Mouse (Mus musculus) lung, adult 18-20 months (tissue): ENCODE data around the gene Fcer1g.

ENCODE experiments used
- DNase-seq, 2 experiments: peaks; one replicate each; pipeline ENCODE4 v3.0.0; 2022; ENCODE audit warnings: mixed read lengths in 2 of 2

Fcer1g gene

DNA sequence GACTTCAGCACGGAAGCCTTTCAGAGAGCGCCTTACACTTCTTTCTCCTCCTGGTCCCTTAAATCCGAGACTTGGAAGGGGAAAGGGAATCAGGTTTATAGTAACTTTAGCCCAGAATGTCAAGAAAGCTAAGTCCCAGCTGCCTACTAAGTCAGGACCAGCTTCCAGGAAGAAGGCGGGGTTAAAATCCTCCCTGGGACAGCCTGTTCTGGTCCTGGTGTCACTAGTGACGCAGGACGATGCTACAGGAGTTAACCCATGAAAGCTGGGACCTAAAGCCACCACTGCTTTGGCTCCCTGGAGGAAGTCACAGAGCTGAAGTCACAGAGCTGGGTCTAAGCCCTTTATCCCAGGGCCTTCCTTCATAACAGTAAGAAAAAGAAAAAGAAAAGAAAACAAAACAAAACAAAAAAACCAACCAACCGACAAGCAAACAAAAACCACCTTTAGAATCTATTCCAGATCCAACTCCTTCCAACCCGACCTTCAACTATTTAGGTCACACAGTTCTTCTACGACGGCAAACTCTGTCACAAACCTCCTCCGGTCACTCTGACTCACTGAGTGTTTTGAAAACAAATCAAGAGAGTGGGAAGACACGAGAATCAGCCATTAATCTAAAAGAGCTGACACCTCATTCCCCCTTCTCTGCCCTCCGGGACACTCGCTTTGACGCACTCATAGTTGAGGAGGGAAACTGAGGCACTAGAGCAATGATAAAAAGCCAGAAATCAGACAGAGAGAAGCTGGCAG is 6.0 kb upstream of the Fcer1g start:
- DNase-seq = peak; percentile 35 to 65

GRCm38 (mm10) chr1:171238463-171238862 is 4.3 kb upstream of the Fcer1g start:
- DNase-seq = peak; percentile 68 to 73

- DNase-seq = no peak
Measured at GRCm38 (mm10) chr1:171237438-171237837, 3.3 kb upstream of the Fcer1g start.

GRCm38 (mm10) chr1:171235791-171236190 is 1.6 kb upstream of the Fcer1g start:
- no peak for DNase-seq

GRCm38 (mm10) chr1:171234538-171234937 is 373 bp upstream of the Fcer1g start:
- DNase-seq = no peak

- peak; percentile 55 to 76 for DNase-seq
Measured at GRCm38 (mm10) chr1:171232800-171233730, 1.1 kb downstream of the Fcer1g start.

- DNase-seq = no peak
Measured at GRCm38 (mm10) chr1:171232348-171232747, 1.8 kb downstream of the Fcer1g start.

DNA sequence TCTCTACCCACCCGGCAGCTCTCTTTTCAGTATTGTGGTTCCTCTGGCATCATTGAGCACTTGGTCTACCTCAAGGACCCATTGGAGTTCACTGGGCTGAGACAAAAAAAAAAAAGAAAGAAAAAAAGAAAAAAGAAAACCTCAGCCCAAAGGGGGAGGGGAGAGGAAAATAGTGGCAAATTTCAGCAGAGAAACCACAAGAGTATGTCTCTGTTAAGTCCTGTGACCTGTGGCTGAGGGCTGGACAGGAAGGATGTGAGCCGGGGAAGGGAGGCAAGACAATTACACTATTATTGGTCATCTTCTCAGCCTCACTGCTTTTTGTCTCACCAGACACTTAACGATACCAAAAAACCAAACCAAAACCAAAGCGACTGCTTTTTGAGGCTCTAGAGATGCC is 2.3 kb downstream of the Fcer1g start:
- no peak for DNase-seq

DNA sequence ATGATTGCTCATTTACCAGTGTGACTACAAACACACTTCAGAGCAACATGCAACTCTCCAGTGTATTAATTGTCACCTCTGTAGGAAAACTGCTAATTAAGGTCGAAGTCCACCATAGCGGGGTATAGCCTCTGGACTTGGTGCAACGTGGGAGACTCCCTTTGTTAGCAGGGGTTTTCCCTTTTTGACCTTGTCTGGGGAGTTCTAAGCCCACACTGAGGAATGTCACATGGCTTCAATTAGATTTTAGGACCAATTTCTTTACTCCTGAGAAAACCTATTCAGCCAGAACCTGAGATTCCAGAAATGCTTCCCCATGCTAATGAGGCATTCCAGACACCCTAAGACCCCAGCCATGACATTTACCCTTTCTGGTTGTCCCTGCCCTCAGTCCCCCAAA is 4.0 kb downstream of the Fcer1g start:
- DNase-seq = no peak

- DNase-seq = no peak
Measured at GRCm38 (mm10) chr1:171229750-171230149, 4.4 kb downstream of the Fcer1g start.

- no peak for DNase-seq
Measured at GRCm38 (mm10) chr1:171227879-171228278, 6.3 kb downstream of the Fcer1g start.

DNA sequence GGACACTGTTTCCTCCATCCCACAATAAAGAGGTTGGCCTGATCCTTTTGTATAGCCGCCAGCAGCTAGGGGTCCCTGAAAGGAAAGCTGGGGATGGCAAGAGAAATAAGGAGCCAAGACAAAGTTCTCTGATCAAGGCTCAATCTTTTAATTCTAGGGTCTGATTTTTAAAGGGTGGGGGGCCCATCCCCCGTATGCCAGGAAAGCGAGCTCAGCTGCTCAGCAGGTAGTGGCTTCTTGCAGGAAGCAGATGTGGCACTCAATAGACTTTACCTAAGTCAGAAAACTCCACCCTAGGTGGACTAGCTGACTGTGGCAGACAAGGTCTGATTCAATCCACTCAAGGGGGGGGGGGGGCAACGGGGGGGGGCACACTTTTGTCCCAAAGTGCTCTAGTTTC is 7.4 kb downstream of the Fcer1g start:
- no peak for DNase-seq

GRCm38 (mm10) chr1:171224857-171225256 is 9.3 kb downstream of the Fcer1g start, which contains the start of gene Apoa2:
Apoa2 (plus strand) TSS chr1:171225054.
- DNase-seq = no peak

DNA sequence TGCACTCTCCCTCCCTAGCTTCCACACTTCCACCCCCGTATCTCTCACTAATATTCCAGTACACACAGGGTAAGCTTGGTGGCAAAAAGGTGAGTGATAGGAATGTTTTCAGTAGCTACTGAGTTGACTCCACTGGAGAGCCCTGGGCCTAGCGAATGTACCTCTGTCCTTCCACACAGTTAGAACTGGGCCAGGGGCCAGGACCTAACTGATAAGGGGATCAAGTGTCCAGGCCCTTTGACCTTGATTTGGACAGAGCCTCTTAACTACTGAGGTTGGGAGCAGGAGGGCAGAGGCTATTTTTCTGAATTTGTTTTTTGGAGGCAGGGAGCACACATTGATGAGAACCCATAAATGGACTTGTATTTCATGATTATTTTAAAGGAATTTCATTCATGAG is 10.4 kb downstream of the Fcer1g start:
- DNase-seq = peak; percentile 69 to 72

DNA sequence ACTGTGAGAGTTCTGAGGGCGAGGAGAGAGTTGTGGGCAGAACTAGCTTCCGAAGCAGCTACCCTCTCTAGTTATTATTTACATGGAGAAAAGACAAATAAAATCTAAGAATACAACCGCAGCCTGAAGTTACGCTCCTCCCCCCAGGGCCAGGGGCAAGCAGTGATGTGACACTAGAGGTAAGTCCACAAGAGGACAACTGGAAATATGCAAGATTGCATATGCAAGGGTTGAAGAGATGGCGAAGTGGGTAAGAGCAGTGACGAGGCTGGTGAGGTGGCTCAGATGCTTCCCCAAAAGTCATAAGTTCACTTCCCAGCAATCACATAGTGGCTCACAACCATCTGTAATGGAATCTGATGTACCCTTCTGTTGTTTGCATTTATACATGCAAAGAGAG is 11.0 kb downstream of the Fcer1g start:
- DNase-seq = no peak

- DNase-seq = peak; percentile 98
Measured at GRCm38 (mm10) chr1:171222238-171223155, 11.7 kb downstream of the Fcer1g start, which contains the start of gene Tomm40l. Tomm40l (minus strand) TSS chr1:171222514.

DNA sequence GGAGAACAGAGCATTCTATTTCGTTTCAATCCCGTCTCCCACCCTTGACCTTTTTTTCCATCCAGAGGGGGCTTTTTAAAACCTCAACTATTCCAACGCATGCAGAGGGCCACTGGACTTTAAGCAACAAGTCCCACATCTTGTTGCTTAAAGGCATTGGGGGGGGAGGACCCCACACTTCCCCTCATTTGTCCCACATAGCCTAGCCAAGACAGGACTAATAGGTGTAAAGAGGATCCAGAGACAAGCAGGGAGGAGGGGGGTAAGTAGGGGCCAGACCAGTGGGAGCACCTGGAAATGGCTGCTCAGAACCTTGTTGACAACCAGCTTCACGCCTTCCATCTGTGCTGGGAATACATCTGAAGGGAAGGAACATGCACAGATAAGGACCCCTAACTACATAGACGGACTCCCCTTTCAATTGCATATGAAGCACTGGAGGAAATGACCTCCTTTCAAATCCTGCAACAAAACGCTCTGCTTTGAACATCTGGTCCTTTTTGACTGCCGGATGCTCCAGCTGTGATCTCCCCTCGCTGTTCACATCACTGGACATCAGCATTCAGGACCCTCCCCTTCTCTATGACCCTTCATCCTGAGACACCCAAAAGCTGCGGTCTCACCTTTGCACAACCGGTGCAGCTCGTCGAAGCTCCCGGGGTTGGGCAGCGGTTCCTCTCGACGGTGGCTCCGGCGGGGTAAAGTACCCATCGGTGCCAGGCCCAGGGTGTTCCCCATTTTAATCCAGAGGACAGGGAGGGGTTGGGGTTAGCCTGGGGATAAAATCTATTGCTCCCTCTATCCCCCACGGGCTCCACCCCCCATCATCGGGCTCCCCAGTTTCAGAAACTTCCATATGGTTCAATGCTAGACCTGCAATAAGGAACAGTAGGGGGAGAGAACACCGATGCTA is 12.6 kb downstream of the Fcer1g start:
- no peak for DNase-seq

DNA sequence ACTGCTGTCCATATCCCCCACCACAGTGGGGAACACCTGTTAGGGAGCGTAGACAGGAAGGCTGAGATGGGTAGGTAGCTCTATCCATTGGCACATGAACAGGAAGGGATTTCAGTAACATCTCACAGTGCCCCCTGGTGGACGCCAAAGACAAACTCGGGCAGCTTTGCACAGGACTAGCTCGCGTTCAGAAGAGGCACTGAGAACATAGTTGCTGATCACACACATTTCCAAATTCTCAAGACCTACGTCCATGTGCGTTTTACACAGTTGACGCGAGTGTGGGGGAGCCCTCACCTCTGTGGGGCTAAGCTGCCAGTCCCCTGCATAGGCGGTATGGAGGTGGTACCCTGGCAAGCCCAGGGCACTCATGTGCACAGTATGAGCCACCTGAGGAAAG is 13.3 kb downstream of the Fcer1g start:
- DNase-seq = peak; percentile 79 to 86

- no peak for DNase-seq
Measured at GRCm38 (mm10) chr1:171216241-171216955, 17.8 kb downstream of the Fcer1g start.

- no peak for DNase-seq
Measured at GRCm38 (mm10) chr1:171213801-171214496, 20.2 kb downstream of the Fcer1g start, which contains the start of gene Nr1i3. Nr1i3 (plus strand) TSS chr1:171213970.
